Mouse (Mus musculus) left cerebral cortex, adult 2 months (tissue): Measurements from ENCODE around the gene Tescl. TPM values are rescaled to one million over a fixed set of nuclear protein-coding genes. Genes with fewer than 3 reads are reported as not detected.

Source experiments
- DNase-seq, 2 experiments: peaks; one replicate each; pipeline ENCODE4 v3.0.0; 2021 to 2022; ENCODE audit warnings: low spot score in 2 of 2, mixed read lengths in 1 of 2; ENCODE audit errors: extremely low spot score in 1 of 2
- H3K27ac ChIP-seq: fragments of 200-600 bp; 2 replicates; pipeline ENCODE4 v1.8.1; 2022
- H3K4me3 ChIP-seq: fragments of 200-600 bp; 2 replicates; pipeline ENCODE4 v1.8.1; 2022
- CTCF ChIP-seq: fragments of 200-600 bp; IDR thresholded peaks from 2 replicates; pipeline ENCODE4 v1.8.1; 2022; ENCODE audit warnings: antibody characterized with exemption, mild to moderate bottlenecking, moderate library complexity
- intact Hi-C: fragments of 180-260 bp; cut with DNase I; formaldehyde crosslinking; loops from one replicate; pipeline ENCODE4 v1.15.1; 2025
- total RNA-seq, 2 experiments: library from RNA; stranded (reverse); gene quantifications; 2 replicates each; pipeline ENCODE4 v1.2.3; 2021

Tescl gene
- total RNA-seq, 2 experiments from 2014 or later, result not detected

DNA sequence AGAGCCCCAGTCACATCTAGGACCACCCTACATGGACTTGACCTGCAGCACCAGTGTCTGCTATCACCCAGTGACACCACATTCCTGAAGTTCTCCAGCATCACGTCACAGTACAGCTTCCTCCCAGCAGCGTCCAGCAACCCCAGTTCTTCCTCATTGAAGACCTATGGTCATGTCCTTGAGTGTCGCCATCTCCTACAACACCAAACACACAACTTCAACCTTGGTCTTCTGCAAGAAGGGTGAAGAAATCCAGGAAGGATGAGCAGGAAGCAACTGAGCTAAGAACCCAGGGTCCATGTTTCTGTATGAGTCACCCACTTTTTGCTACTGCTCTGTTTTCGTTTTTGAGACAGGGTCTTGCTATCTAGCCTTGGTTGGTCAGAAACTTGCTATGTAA is 11.1 kb downstream of the Tescl start:
- DNase-seq, result no peak
- H3K4me3 ChIP-seq, result no peak overlapping the region
- intact Hi-C loops, result no loop called here
- H3K27ac ChIP-seq, result no peak overlapping the region
- TF ChIP-seq CTCF, result no peak

DNA sequence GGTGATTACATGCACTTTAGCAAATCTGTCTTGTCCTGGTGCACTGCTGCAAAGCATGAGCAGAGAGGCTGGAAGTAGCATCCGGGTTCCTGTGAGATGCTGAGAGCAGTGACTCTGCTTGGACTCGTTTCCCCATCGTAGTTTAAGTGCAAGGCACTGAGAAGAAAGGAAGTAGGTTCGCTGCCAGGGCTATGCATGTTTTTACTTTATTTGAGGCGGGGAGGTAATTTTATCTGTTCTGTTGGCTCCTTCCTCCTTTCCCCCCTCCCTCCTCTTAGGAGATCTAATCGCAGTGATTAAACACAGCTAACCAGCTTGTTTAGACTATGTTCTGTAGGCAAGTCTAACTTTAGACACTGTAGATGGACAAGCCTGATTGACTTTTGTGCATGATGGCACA is 14.8 kb downstream of the Tescl start:
- no peak for DNase-seq
- intact Hi-C loops, result loop anchor here (5.0 to 10.0 kb wide), 2 partner anchors 187 to 1436 kb away; partner anchors contain the start of genes Hnrnpul1 and Zfp235
- Histone ChIP-seq H3K27ac (no peak overlapping the region), H3K4me3 (no peak overlapping the region)
- no peak for TF ChIP-seq CTCF

DNA sequence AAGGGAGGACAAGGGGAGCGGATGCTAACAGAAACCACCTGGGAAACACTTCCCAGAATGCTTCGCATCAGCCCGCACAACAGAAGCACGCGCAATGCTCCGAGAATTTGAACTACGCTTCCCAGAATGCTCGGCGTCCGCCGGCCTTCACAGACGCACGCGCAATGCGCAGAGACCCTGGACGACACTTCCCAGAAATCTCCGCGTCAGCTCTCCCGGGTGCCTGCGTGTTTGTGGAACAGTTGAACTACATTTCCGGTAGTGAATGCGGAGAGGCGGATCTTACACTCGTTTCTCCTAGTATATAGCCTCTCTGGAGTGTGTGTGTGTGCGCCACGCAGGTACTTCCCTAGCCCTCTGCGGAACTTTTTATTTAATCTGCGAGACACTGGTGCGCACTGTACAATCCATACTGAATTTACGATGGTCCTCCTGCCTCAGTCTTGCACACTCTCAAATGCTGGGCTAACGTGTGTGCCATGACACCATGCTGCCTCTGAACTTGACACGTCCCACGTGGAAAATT is 17.1 kb downstream of the Tescl start, which contains the start of gene Zfp94:
Gene Zfp94, minus strand, starts transcription at position 100 of the 526 bp plus-strand sequence.
- H3K4me3 ChIP-seq, result peak within 1 kb of the TSS; percentile 78
- TF ChIP-seq CTCF, result no peak
- intact Hi-C loops, result loop anchor here (1.0 to 10.0 kb wide), 4 partner anchors 16 to 1438 kb away; partner anchors contain the start of genes Hnrnpul1, Zfp112, Zfp235 and Zfp61
- DNase-seq, result peak; percentile 96 to 97
- peak within 1 kb of the TSS; percentile 90 for H3K27ac ChIP-seq

- no peak for TF ChIP-seq CTCF
- intact Hi-C loops, result loop anchor here (1.0 to 10.0 kb wide), 4 partner anchors 15 to 1439 kb away; partner anchors contain the start of genes Hnrnpul1, Zfp112, Zfp235 and Zfp61
- H3K27ac ChIP-seq, result peak overlapping the region; percentile 90
- peak overlapping the region; percentile 78 for H3K4me3 ChIP-seq
- DNase-seq, result no peak
Measured at GRCm38 (mm10) chr7:24315726-24316566, 17.8 kb downstream of the Tescl start.

DNA sequence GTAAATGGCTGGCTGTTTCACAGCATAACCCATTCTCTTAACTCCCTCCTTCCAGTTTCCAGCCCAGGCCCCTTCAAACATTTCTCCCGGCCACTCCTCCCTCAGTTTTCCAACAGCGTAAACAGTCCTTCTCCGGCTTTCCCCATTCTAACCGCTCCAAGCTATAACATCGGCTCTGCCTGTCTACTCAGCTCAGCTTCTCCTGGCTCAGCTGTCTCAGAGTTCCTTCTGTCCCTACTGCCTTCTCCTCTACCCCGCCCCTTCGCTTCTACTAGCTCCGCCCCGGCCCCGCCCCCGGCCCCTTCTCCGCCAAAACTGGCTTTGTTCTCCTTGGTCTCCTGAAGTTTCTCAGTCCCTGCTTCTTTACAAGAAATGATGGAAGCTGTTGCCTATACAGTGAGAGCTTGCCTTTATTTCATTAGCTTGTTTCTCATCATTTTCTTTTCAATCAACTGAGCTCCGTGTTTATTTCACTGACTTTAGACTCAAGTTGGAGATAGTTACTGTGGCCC is 32.9 kb downstream of the Tescl start, which contains the start of gene Zfp61:
Gene Zfp61, minus strand, starts transcription at position 462 of the 512 bp plus-strand sequence.
- intact Hi-C loops, result loop anchor here (2.0 kb wide), 1 partner anchor 16 kb away; the partner anchor contains the start of gene Zfp94
- no peak for TF ChIP-seq CTCF
- no peak for DNase-seq
- Histone ChIP-seq H3K4me3 (peak within 1 kb of the TSS; percentile 66), H3K27ac (peak within 1 kb of the TSS; percentile 32; the same call in 1 of the 2 replicates)

GRCm38 (mm10) chr7:24299823-24300481 is 33.8 kb downstream of the Tescl start:
- TF ChIP-seq CTCF, result no peak
- peak overlapping the region; percentile 85 for H3K27ac ChIP-seq
- intact Hi-C loops, result loop anchor here (1.0 to 2.0 kb wide), 3 partner anchors 17 to 92 kb away; partner anchors contain the start of genes Zfp93 and Zfp94
- H3K4me3 ChIP-seq, result peak overlapping the region; percentile 66
- peak in 1 of 2 experiments; percentile 27 for DNase-seq

DNA sequence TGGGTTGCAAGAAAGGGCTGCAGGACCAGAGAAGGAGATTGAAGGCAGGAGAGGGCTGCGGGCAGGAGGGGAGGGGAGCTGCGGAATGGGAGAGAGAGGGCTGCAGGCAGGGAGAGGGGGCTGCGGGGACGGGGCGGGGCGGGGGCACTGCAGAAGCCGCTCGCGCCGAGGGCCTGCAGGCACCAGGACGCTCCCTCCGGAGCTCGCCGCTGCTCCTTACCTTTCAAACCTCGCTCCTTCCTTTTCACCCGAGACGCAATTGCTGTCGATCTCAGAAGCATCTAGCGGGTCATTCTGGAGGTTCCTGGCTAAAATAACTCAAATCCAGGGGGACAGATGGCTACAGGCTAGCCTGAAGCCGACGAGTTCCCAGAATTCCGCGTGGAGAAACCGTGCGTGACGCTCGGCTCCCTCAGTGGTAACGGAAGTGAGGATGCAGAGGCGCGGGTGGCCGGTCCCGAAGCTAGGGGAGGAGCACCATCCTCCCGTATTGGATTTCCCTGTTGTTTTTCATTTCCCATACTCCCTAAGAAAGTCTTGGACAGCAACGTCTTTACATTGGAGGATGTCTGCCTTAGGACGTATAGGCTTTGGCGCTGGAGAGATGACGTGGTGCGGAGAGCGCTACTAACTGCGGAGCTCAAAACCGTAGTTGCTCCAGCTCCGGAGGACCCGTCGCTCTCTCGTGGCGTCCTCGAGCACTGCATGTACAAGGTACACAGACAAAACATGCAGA is 34.6 kb downstream of the Tescl start:
- peak; percentile 84 to 86 for DNase-seq
- peak overlapping the region; percentile 66 for H3K4me3 ChIP-seq
- H3K27ac ChIP-seq, result peak overlapping the region; percentile 85
- intact Hi-C loops, result loop anchor here (1.0 to 2.0 kb wide), 2 partner anchors 28 to 91 kb away; partner anchors contain the start of gene Zfp93
- TF ChIP-seq CTCF, result peak; percentile 45

DNA sequence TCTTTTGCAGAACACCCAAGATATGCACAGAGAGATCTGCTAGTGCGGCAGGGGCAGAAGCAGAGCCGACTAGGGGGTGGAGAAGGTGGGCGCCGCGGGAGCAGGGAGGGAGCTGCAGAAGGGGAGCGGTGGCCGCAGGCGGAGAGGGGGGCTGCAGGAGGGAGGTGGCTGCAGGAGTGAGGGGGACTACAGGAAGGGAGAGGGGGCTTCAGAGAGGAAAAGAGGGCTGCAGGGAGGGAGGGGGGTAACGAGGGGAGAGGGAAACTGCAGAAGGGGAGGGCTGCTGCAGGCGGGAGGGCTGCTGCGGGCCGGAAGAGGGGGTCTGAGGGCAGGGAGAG is 35.1 kb downstream of the Tescl start:
- Histone ChIP-seq H3K27ac (peak overlapping the region; percentile 85), H3K4me3 (peak overlapping the region; percentile 66)
- no peak for DNase-seq
- no peak for TF ChIP-seq CTCF
- intact Hi-C loops, result loop anchor here (2.0 kb wide), 1 partner anchor 28 kb away; the partner anchor contains the start of gene Zfp93

DNA sequence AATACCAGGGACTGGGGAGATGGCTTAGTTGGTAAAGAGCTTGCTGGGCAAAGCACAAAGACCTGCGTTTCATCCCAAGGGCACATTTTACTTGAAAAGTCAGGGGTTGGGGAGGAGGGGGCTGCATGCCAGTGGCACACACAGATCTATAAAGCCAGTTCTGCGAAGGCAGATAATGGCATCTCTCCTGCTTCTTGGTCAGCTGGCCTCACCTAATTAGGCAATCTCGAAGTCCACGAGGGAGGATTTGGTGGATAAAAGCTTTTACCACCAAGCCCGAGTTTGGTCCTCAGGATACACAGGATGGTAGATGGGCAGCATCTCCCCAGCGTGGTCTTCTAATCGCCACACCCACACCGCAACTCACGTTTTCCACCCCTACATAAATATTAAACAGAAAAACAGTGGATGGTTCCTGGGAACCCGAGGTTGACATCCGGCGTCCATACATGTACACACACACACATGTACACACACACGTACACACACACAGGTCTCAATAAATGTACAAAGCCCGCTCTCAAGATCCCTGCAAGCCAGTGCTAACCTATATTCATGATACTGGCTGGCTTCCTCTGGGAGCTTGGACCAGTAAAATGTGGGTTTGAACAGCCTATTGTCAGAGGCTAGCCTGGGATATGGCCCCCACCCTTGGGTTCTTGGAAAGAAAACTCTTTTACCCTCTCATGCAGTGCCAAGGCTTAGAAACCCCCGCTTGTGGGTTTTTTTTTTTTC is 36.2 kb downstream of the Tescl start:
- intact Hi-C loops, result loop anchor here (2.0 kb wide), 1 partner anchor 27 kb away; the partner anchor contains the start of gene Zfp93
- no peak for DNase-seq
- Histone ChIP-seq H3K27ac (no peak overlapping the region), H3K4me3 (no peak overlapping the region)
- TF ChIP-seq CTCF, result no peak

- intact Hi-C loops, result no loop called here
- DNase-seq, result no peak
- H3K27ac ChIP-seq, result no peak overlapping the region
- no peak for TF ChIP-seq CTCF
- no peak overlapping the region for H3K4me3 ChIP-seq
Measured at GRCm38 (mm10) chr7:24296386-24296785, 37.4 kb downstream of the Tescl start.
